Mouse (Mus musculus) frontal cortex, postnatal 14 days (tissue): Measurements from ENCODE around the gene Rnf31.

ENCODE experiments used
- DNase-seq, 2 experiments: peaks; one replicate each; pipeline ENCODE4 v3.0.0; 2022; ENCODE audit warnings: low spot score in 2 of 2

Rnf31 gene

DNA sequence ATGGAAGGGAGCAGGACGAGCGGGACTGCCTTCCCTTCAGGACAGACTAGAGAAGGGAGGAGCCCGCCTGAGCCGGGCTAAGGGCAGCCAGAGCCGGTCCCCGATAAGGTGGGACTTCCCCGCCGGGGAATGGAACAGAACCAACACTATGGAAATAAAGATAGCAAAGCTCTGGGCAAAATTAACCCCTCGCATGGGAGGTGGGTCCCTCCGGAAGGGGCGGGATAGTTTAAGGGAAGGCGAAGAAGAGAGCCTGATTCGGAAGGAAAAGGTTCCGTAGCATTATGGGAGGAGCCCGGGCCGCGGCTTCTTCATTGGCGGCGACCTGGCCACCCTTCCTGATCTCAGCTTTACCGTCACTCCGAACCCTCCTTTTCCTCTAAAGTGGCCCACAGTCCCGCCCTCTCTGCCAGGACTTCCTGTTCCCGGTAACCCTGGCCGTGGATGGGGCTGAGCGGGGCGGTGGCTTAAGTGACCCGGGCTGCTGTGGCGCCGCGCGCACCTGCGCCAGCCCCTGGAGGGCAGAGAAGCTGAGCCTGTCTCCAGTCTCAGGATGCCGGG, at the start of gene Rnf31:
Rnf31 (plus strand) TSS at position 378 of the 561 bp plus-strand sequence.
- peak; percentile 91 to 92 for DNase-seq

DNA sequence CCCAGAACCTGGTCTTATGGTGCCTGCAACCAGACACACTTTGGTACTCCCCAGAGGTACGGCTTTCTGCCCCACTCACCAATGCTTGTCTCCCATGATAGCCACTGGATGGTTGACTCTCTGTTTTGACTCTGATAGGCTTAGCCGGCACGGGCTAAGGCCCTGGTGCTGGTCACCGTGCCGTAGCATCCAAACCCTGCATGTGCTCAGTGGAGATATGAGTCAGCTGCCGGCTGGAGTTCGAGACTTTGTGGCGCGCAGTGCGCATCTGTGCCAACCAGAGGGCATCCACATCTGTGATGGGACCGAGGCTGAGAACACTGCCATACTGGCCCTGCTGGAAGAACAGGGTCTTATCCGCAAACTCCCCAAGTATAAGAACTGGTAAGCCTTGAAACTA, 49.2 kb upstream of the Rnf31 start:
- no peak for DNase-seq

- DNase-seq, result no peak
Observed at GRCm38 (mm10) chr14:55544334-55544733, 47.2 kb upstream of the Rnf31 start.

- no peak for DNase-seq
Observed at GRCm38 (mm10) chr14:55550191-55550590, 41.3 kb upstream of the Rnf31 start.

DNA sequence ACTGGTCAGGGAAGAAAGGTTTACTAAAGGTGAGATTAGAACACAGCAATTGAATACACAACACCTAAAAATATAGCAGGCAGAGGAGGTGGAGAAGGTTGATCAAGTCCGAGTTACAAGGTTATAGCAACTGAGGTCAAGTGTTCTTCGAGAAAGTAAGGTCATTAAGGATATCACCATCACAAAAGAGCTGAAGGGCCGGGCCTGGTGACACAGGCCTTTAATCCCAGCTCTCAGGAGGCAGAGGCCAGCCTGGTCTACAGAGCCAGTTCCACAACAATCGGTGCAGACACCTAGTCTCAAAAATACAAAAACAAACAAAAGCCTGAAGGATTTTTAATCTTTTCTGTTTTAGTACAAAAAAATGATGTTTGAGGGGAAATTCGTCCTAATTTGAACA, 40.2 kb upstream of the Rnf31 start:
- DNase-seq, result no peak

DNA sequence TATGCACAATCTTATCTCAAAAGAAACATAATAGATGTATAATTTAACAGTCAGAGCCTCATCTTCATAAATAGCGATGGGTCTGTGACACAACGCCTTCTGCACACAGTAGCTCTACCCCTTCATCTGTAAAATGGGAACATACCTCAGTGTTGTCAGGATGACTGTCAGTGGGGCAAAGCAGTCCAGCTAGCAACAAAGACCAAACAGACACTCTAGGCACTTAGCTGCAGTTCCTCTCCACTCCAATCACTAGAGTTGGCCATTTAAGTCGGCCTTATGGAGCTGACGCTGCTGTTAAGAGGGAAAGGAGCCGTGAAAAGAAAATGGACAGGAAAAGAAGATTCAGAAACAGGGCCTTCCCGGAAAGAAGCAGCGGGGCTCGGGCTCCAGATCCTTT, 39.7 kb upstream of the Rnf31 start:
- no peak for DNase-seq

- no peak for DNase-seq
Observed at GRCm38 (mm10) chr14:55554635-55555034, 36.9 kb upstream of the Rnf31 start.

DNA sequence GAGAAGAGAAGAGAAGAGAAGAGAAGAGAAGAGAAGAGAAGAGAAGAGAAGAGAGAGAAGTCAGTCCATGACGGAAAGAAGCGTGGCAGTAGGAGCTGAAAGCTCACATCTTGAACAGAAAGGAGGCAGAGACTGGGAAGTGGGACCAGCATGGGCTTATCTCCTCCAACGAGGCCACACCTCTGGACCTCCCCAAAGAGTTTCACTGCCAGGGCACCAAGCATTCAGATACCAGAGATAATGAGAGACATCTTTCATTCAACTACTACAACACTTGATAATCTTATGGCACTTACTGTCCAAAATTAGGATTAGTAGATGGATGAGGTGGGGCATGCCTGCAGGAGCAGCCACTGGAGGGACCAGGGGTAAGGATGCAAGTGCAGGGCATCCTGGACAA, 35.7 kb upstream of the Rnf31 start:
- DNase-seq, result no peak

GRCm38 (mm10) chr14:55557003-55557402, 34.5 kb upstream of the Rnf31 start:
- peak in 1 of 2 experiments; percentile 56 for DNase-seq

GRCm38 (mm10) chr14:55557587-55557986, 33.9 kb upstream of the Rnf31 start:
- DNase-seq, result no peak

- no peak for DNase-seq
Observed at GRCm38 (mm10) chr14:55558740-55559448, 32.6 kb upstream of the Rnf31 start.

DNA sequence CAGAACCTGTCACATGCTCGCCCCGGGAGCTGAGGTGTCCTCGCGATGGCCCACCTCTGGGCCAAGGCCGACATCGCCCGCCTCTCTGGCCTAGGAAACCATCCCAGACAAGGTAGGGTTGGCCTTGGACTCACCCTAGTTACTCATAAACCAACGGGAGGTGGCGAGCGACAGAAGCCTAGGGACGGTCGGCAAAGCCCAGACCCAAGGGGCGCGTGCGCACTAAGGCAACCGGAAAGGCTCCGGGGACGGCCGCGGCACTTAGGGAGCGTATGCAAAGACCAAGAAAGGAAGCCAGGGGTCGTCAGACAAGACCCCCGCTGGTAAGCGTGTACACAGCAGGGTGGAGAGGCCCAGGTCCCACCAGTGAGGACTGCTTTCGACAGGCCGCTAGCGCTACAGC, 31.7 kb upstream of the Rnf31 start, which contains the start of gene Dcaf11:
Dcaf11 (plus strand) TSS at position 208 of the 403 bp plus-strand sequence.
- peak; percentile 81 to 83 for DNase-seq

- DNase-seq, result peak; percentile 97 to 99
Observed at GRCm38 (mm10) chr14:55560202-55561073, 31.1 kb upstream of the Rnf31 start, which contains the start of gene A730061H03Rik. Gene A730061H03Rik (minus strand): TSS chr14:55560406.

- DNase-seq, result no peak
Observed at GRCm38 (mm10) chr14:55561860-55562259, 29.6 kb upstream of the Rnf31 start.

DNA sequence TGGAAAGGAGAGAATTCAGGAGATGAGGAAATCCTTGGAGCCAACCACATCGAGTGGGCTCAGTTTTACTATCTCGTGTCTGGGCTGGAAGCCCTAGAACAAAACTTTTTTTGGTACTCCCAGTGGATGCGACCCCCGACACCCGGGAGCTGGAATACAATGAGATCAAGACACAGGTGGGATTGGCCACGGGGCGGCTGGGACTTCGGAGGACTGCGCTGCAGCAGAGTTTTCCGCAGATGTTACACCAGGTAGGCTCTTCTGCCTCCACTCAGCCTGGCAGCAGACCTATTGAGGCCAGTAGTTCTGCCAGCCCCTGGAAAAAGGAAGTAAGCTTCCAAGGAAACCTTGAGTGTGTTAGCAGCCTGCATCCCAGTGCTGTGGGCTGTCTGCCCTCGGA, 28.3 kb upstream of the Rnf31 start:
- DNase-seq, result no peak

- no peak for DNase-seq
Observed at GRCm38 (mm10) chr14:55565748-55566147, 25.8 kb upstream of the Rnf31 start.

- no peak for DNase-seq
Observed at GRCm38 (mm10) chr14:55567496-55567895, 24.0 kb upstream of the Rnf31 start.

DNA sequence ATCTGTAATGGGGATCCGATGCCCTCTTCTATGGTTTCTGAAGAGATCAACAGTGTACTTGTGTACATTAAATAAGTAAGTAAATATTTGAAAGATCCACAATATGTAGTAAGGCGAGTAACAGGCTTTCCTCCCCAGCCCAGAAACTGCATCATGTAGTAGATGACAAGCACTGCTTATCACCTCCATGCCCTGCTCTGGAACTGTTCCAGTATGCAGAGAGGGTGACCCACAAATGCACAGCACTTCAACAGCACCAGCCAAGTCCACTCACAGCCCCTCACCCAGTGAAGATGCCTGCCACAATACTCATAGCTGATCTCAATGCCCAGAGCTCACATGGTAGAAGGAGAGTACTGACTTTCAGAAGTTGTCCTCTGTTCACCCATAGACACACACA, 20.9 kb upstream of the Rnf31 start:
- DNase-seq, result no peak

- DNase-seq, result no peak
Observed at GRCm38 (mm10) chr14:55571760-55572159, 19.7 kb upstream of the Rnf31 start.

DNA sequence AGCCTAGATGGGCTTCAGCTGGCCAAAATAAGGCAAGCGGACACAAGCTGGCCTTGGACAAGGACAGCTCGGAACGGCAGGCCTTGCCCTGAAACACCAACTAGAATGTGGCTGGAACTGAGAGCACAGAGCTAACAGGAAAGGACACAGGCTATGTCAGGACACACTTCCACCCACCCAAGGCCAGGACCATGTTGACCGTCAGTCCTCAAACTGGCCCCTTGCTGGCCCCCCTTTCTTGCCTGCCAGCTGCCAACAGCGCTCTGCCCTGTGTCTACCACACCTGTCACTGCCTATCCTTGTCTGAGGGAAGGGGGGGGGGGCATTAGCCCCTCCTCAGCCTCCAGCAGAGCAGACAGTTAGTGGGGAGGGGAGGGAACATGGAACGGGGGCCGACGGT, 16.2 kb upstream of the Rnf31 start, which contains the start of gene Fitm1:
Fitm1 (plus strand) TSS at position 316 of the 400 bp plus-strand sequence.
- DNase-seq, result no peak

GRCm38 (mm10) chr14:55575711-55576110, 15.8 kb upstream of the Rnf31 start:
- no peak for DNase-seq

GRCm38 (mm10) chr14:55576376-55576775, 15.1 kb upstream of the Rnf31 start:
- no peak for DNase-seq
